Mouse (Mus musculus) erythroblast, embryonic 14.5 days (primary cell): ENCODE measurements at regions not wholly inside any gene's neighbourhood (a gene's known extent, or its start where the extent isn't known, plus 50 kb on each side); places are given as distances from the start of the nearest gene placed in this dataset.

Experiments used
- H3K27me3 ChIP-seq: 2 replicates; pipeline ENCODE4 v1.6.1; 2012; ENCODE audit warnings: inconsistent platforms; ENCODE audit not compliant: control insufficient read depth
- H3K36me3 ChIP-seq: 2 replicates; pipeline ENCODE4 v1.6.1; 2012; ENCODE audit warnings: mild to moderate bottlenecking, inconsistent platforms; ENCODE audit not compliant: control insufficient read depth
- H3K4me1 ChIP-seq: 2 replicates; pipeline ENCODE4 v1.6.1; 2012; ENCODE audit warnings: inconsistent platforms; ENCODE audit not compliant: control insufficient read depth
- H3K4me3 ChIP-seq: replicated peaks from 2 replicates; pipeline ENCODE3; 2012; ENCODE audit warnings: moderate library complexity, mild to moderate bottlenecking, inconsistent platforms
- H3K9me3 ChIP-seq: 2 replicates; pipeline ENCODE4 v1.6.1; 2012; ENCODE audit warnings: low read length, inconsistent platforms, mixed read lengths; ENCODE audit not compliant: control insufficient read depth
- GATA1 ChIP-seq: IDR thresholded peaks from 2 replicates; pipeline ENCODE4 v1.6.1; 2012; ENCODE audit warnings: low read length, inconsistent platforms, mixed read lengths
- TAL1 ChIP-seq: IDR thresholded peaks from 3 replicates; pipeline ENCODE4 v1.6.1; 2012; ENCODE audit warnings: low read length, inconsistent platforms, mixed read lengths

- Histone ChIP-seq H3K27me3 (no peaks in the 10 kb centered on the region), H3K4me3 (no peak overlapping the region)
- no peak for TF ChIP-seq GATA1
- no peak for TF ChIP-seq TAL1
Observed at GRCm38 (mm10) chr4:55734331-55734730, 202.1 kb upstream of the Klf4 start.

DNA sequence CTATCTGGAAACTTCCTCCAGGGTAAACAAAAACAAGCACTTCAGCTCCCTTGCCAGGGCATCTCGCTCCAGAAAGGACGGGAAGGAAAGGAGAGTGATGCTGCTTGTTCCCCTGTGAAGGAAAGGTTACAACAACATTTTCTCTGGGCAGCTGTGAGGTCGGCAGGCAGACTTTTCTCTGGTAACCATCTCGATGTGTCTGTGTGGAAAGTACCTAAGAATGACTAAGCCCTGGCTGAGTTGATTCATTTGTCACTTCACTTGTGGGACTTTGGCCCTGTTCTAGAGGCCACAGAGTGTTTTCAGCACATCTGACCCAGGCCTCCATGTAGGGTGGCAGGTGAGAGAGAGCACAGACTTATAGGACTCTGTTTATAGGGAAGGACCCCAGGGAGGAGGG is 201.0 kb upstream of the Klf4 start:
- Histone ChIP-seq H3K9me3 (no peaks in the 10 kb centered on the region), H3K27me3 (no peaks in the 10 kb centered on the region), H3K4me1 (no peaks in the 10 kb centered on the region), H3K36me3 (no peaks in the 10 kb centered on the region), H3K4me3 (no peak overlapping the region)
- TF ChIP-seq TAL1 = no peak
- no peak for TF ChIP-seq GATA1

More at GRCm38 (mm10) chr4:55734331-55734730, 202.1 kb upstream of the Klf4 start:
- H3K4me1 ChIP-seq = no peaks in the 10 kb centered on the region
- H3K9me3 ChIP-seq = peaks cover 4% of the 10 kb centered on the region; the same call in 1 of the 2 replicates
- H3K36me3 ChIP-seq = no peaks in the 10 kb centered on the region

- TF ChIP-seq TAL1 (no peak), GATA1 (no peak)
- H3K9me3 ChIP-seq = no peaks in the 10 kb centered on the region
- no peaks in the 10 kb centered on the region for H3K27me3 ChIP-seq
- H3K4me3 ChIP-seq = no peak overlapping the region
- no peaks in the 10 kb centered on the region for H3K4me1 ChIP-seq
- no peaks in the 10 kb centered on the region for H3K36me3 ChIP-seq
Observed at GRCm38 (mm10) chr4:55732006-55732405, 199.7 kb upstream of the Klf4 start.

DNA sequence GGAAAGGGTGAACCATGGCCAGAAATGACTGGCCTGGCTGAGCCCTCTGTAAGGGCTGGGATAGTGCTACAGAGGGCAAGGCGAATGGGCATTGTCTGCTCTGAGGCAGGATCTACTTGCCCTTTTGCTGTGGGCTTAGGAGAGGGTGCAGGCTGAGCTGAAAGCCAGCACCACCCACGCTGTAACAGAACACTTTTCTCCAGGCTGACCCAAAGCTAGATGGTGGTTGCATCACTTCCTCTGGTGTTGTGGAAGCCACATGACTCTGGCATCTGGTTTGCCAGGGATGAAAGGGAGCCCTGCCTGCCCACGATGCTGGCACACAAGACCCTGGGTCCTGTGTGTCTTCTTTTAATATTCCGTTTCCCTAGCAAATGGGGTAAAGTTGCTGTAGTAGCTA is 198.0 kb upstream of the Klf4 start:
- Histone ChIP-seq H3K4me1 (no peaks in the 10 kb centered on the region), H3K9me3 (no peaks in the 10 kb centered on the region), H3K4me3 (no peak overlapping the region), H3K27me3 (no peaks in the 10 kb centered on the region), H3K36me3 (no peaks in the 10 kb centered on the region)
- TF ChIP-seq TAL1 = no peak
- no peak for TF ChIP-seq GATA1

GRCm38 (mm10) chr4:55727178-55727577 is 194.9 kb upstream of the Klf4 start:
- Histone ChIP-seq H3K27me3 (no peaks in the 10 kb centered on the region), H3K36me3 (no peaks in the 10 kb centered on the region), H3K4me3 (no peak overlapping the region), H3K9me3 (no peaks in the 10 kb centered on the region), H3K4me1 (no peaks in the 10 kb centered on the region)
- TF ChIP-seq TAL1 (no peak), GATA1 (no peak)

GRCm38 (mm10) chr4:55726081-55726480 is 193.8 kb upstream of the Klf4 start:
- TF ChIP-seq TAL1 (no peak), GATA1 (no peak)
- Histone ChIP-seq H3K36me3 (no peaks in the 10 kb centered on the region), H3K27me3 (no peaks in the 10 kb centered on the region), H3K9me3 (no peaks in the 10 kb centered on the region), H3K4me1 (no peaks in the 10 kb centered on the region), H3K4me3 (no peak overlapping the region)

DNA sequence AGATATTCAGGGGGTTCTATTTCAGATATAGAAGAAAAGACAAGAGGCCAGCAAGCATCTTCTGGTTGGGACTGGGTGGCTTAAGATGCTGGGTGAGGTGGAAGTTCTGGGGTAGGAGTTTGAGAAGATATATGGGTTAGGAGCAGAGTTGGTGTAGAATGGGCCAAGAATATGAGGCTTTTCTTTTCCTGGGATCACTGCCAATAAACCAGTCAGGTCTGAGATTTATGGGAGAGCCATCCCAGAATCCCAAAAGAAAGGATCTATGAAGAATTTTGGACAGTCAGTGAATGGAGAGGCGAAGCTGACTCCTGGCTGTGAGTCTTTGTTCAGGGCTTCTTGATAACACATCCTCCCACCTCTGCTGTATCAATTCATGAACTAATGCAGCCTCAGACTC is 192.0 kb upstream of the Klf4 start:
- H3K9me3 ChIP-seq = no peaks in the 10 kb centered on the region

DNA sequence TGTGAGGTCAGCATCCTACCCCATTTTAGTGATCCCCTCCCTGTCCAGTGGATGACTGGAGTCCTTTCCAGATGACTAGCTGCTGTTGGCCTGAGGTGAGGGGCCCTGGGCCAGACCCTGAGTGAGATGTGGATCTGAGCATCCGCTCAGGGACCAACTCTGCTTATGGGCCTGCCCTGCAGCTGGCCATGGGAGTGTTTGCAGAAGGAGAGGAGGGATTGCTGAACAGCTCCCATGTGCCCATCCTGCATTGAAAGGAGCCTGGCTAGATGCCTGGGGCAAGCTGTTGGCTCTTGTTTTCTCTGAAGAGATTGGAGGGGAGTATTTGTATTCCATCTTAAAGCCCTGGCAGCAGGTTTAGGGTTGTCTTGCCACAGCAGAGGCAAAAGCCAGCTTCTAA is 190.9 kb upstream of the Klf4 start:
- Histone ChIP-seq H3K9me3 (no peaks in the 10 kb centered on the region), H3K4me3 (no peak overlapping the region)

More for the DNA sequence above, 192.0 kb upstream of the Klf4 start:
- no peak overlapping the region for H3K4me3 ChIP-seq
- H3K36me3 ChIP-seq = no peaks in the 10 kb centered on the region
- TF ChIP-seq GATA1 (no peak), TAL1 (no peak)
- H3K4me1 ChIP-seq = no peaks in the 10 kb centered on the region
- H3K27me3 ChIP-seq = no peaks in the 10 kb centered on the region

GRCm38 (mm10) chr4:55722388-55722787 is 190.1 kb upstream of the Klf4 start:
- Histone ChIP-seq H3K36me3 (no peaks in the 10 kb centered on the region), H3K27me3 (no peaks in the 10 kb centered on the region), H3K4me3 (no peak overlapping the region), H3K4me1 (no peaks in the 10 kb centered on the region), H3K9me3 (no peaks in the 10 kb centered on the region)
- TF ChIP-seq GATA1 (no peak), TAL1 (no peak)

More for the DNA sequence above, 190.9 kb upstream of the Klf4 start:
- H3K4me1 ChIP-seq = no peaks in the 10 kb centered on the region
- TF ChIP-seq GATA1 (no peak), TAL1 (no peak)
- no peaks in the 10 kb centered on the region for H3K27me3 ChIP-seq
- no peaks in the 10 kb centered on the region for H3K36me3 ChIP-seq

DNA sequence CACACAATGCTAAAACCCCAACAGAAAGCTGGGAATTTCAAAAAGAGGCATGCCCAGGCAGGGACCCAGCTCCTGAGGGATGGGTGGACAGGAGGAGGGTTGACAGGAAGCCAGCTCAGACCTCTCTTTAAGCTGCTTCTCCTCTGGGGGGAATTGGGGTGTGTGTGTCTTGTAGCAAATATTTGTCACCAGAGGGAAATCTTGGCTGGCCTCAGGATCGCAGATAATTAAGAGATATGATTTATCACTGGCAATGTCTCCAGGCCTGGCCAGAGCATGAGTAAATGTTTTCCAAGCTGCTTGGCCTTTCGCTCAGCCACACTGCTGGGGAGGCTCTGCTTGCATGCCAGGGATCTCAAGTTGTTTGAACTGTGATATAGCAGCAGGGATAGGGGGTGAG is 189.6 kb upstream of the Klf4 start:
- TF ChIP-seq GATA1 = no peak
- no peak for TF ChIP-seq TAL1
- Histone ChIP-seq H3K4me3 (no peak overlapping the region), H3K27me3 (no peaks in the 10 kb centered on the region), H3K36me3 (no peaks in the 10 kb centered on the region), H3K4me1 (no peaks in the 10 kb centered on the region), H3K9me3 (no peaks in the 10 kb centered on the region)
